Mouse (Mus musculus) thymus, postnatal 0 days (tissue): ENCODE results near the gene Gm20721. TPM values are rescaled to one million over a fixed set of nuclear protein-coding genes. Genes with fewer than 3 reads are reported as not detected.
A peak's percentile ranks its signal among the peaks of the same experiment; 100 is the strongest.
"Not testable (repeated sequence)": the region's sequence is repeated elsewhere in the genome, so short reads cannot be mapped to it uniquely, and the experiment has no call there.

ENCODE experiments used
- DNase-seq: peaks from one replicate; pipeline ENCODE4 v3.0.0-alpha.2; 2015; ENCODE audit warnings: low spot score
- polyA plus RNA-seq: library from polyadenylated mRNA; unstranded; fragments of >200 nt; fragmentation: Nextera tagmentation; extraction: Ambion mirVana; gene quantifications from 2 replicates; pipeline ENCODE4 v1.2.1, GENCODE M21; 2015

Gm20721 gene
- 4.1 and 5.4 TPM in 2 replicates for polyA plus RNA-seq

DNA sequence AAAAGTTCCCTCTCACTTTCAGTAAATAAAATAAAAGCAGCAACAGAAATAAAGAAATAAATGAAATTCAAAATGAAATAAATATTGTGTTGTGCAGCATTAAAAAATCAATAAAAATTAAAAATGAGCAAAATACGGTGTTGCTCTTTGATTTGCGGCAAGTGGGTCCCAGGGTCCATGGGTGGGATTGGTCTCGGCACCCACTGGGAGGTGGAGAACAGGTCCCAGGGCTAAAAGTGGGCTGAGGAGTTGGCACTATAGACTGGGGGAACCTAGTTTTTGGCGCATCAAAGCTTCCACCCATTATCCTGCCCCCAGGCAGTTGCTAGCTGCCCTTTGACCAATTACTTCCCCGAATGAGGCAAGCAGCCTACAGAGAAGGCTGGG, at the start of gene Gm20721:
Gene Gm20721 (minus strand): TSS at position 101 of the 387 bp plus-strand sequence.
- DNase-seq = no peak

DNA sequence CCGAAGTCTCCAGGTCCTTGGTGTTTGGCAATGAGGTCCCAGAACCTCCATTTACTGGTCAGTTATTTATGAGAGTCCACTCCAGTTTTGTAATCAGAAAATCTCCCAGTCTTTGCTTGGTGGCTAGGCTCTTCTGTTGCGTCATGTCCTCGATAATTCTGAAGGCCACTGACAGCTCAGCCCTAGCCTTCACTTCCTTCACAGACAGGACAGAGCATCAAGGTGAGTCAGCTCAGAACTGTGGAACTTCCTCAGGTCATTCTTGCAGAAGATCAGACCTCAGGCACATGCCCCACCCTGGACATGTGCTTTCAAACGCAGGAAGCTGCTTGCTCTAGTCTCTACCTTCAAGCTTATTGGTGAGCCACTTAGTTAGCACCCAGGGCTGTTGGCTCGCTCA, 46.9 kb upstream of the Gm20721 start:
- no peak for DNase-seq

GRCm38 (mm10) chr2:174392554-174392953, 46.0 kb upstream of the Gm20721 start:
- DNase-seq = no peak

GRCm38 (mm10) chr2:174391936-174392335, 45.4 kb upstream of the Gm20721 start:
- no peak for DNase-seq

DNA sequence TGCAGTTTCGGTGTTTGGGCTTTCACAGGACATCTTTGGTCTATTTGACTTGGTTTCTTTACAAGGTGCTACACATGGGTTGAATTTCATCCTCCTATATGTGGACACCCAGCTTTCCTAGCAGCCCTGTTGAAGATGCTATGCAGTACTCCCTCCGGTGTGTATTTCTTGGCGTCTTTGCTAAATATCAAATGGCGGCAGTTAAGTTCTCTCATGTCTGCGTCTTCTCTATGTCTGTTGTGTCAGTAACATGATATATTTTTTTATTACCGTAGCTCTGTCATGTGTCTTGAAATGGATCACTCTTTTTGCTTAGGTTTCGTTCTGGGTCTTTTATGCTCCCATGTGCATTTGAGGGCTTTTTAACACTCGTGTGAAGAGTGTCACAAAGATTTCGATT, 34.5 kb upstream of the Gm20721 start:
- no peak for DNase-seq

GRCm38 (mm10) chr2:174366571-174366970, 20.1 kb upstream of the Gm20721 start:
- DNase-seq = no peak

GRCm38 (mm10) chr2:174359656-174360055, 13.1 kb upstream of the Gm20721 start:
- DNase-seq = no peak

- no peak for DNase-seq
Observed at GRCm38 (mm10) chr2:174358516-174358915, 12.0 kb upstream of the Gm20721 start.

GRCm38 (mm10) chr2:174346999-174347668, 622 bp upstream of the Gm20721 start:
- DNase-seq = not testable (repeated sequence)

DNA sequence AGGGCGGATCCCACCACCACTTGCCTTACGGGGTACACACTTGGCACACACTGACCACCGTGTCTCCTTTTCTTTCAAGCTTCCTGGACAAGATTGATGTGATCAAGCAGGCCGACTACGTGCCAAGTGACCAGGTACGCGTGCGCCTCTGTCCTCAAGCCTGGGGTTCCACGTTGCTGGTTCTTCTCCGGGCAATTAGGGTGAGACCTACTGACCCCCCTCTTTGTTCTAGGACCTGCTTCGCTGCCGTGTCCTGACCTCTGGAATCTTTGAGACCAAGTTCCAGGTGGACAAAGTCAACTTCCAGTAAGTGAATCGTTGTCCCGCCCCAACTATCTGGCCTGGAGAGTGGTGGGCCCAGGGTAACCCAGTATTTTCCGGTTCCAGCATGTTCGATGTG, 1.5 kb downstream of the Gm20721 start:
- DNase-seq = no peak

DNA sequence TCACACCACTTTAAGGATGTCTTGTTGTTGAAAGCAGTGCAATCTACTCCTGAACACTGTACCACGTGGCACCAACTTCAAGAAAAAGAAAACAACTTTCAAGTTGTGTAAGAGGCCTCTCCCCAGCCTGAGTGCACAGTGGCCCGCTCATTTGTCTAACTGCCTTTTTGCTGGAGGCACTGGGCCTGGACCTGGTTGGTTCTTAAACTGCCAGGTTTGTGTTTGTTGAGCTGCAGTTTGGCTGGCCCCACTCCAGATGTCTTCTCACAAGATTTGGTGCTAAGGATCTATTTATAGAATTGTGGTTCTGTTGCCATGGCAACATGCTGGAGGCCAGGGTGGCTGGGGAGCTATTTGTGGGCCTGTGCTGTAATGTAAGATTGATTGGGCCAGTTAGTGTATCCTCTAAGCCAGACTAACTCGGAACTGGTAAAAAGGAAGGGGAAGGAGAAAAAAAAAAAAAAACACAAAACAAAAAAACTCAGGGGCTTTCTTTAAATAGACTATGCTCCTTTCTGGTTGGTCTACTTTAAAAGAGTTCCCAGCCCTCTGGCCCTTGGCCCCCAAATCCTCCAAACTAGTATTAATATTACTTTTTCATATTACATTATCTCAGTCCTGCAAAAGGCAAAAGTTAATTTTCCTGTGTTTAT, 2.4 kb downstream of the Gm20721 start:
- DNase-seq = peak; percentile 75

DNA sequence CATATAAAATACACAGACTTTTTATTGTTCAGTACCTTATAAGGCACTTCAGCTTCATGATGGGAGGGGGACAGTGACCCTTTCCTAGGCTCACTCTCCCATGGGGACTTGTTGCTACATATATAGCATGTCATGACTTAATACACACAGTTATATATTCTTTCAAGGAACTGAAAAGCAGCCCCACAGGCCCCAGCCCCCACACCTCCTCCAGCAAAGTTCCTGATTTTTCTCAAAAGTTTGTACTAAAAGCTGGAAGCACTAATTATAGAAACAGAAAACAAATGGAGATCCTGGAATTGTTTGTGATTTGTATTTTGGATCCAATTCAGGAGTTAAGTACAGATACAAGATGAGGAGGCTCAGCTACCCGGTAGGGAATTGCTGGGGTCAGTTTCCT, 2.9 kb downstream of the Gm20721 start:
- no peak for DNase-seq

DNA sequence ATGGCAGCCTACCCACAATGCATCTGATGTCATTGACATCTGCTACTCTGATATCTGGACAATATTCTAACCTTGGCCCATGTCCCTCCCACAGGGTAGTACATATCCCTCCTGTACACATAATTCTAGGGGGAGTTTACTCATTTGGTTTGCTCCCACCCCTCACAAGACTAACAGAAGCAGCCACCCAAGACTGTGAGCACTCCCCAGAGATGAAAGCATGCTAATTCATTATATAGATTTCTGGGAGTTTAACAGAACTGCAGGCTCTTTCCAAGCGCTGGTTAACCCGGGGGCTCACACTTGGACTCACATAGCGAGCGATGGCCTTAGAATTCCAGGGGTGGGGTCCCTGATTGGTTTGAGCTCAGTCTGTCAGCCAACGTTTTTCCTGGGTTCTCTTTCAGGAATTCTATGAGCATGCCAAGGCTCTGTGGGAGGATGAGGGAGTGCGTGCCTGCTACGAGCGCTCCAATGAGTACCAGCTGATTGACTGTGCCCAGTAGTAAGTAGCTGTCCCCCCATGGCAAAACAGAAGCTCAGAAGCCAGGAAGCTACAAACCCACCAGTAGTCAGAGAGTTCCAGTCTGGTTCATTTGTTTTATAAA, 3.6 kb downstream of the Gm20721 start:
- DNase-seq = no peak

DNA sequence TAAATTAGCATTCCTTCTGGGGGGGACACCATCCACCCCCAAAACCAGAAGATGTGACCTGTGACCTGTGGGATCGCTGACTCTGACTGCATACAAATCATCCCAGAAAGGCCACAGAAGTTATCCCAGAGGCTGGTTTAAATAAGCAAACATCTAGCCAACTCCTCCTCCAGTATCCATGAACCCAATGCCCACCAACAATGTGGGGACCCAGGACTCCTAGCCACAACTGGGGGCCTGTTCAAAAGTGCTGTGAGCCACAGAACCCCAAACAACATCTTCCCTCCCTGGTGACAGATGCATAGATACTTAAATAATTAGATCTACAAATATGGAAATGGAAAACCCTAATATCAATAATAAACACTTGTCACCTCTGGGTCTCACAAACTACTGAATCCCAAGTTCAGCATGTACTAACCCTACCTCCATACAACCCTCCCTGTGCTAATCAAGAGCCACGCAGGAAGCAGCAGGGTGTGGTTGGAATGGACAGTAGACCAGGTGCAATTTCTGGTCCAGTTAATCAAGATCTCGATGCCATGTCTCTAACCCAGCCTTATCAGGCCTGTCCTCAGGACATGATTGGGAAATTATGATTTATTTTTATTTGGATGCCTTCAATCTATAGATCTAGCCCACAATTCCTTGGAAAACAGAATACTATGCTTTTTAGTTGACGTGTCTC, 5.5 kb downstream of the Gm20721 start:
- no peak for DNase-seq

- DNase-seq = no peak
Observed at GRCm38 (mm10) chr2:174340229-174340892, 6.2 kb downstream of the Gm20721 start.

- no peak for DNase-seq
Observed at GRCm38 (mm10) chr2:174339701-174340100, 6.8 kb downstream of the Gm20721 start.

- DNase-seq = no peak
Observed at GRCm38 (mm10) chr2:174337275-174337674, 9.2 kb downstream of the Gm20721 start.

DNA sequence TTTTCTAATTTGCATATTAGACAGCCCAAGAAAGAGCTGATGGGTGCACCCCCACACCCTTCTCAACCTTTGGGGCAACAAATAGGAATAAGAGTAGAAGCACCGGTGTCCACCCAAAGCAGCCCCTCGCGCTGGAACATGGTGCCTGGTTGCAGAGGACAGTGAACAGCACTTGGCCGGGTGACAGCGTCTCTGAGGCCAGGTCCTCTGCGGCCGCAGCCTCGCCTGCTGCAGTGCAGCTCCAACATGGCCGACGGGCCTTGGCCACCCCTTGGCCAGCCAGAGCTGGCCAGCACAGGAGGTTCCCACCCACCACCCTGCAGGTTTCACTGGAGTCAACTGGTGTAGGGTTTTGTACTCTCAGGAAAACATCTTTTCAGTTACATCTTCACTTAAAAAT, 12.1 kb downstream of the Gm20721 start:
- DNase-seq = no peak

DNA sequence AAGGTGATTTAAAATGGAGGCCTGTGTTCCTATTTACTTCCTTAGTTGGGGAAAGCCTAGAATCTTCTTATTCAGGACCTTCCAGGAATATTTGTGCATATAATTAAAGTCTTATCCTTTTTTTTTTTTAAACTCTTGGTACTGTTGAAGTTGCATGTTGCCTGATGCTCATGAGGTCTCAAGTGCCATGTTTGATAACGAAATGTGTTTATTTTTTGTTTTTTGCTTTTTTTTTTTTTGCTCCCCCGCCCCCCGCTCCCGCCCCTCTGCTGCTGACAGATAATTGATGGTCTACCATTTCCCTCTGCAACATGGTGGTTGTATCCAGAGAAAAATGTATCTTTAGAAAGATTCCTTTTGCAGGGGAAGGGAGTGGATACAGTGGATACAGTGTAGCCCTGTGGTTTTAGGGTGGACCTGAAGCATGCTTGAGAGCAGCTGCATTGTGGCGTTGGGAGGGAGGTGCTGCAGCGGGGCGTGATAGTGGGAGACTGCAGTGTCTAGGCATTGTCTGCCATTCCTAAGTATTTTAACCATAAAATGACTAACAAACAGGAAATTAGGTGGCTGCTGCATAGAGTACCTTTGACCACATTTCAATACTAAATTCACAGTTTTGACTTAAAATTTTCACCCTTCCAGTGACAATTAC, 13.1 kb downstream of the Gm20721 start:
- no peak for DNase-seq

- DNase-seq = peak; percentile 25
Observed at GRCm38 (mm10) chr2:174331282-174332030, 15.1 kb downstream of the Gm20721 start.
